Mouse (Mus musculus): ENCODE data around the gene Grik5. TPM values are rescaled to one million over a fixed set of nuclear protein-coding genes. Genes with fewer than 3 reads are reported as not detected.
A peak's percentile ranks its signal among the peaks of the same experiment; 100 is the strongest.

Grik5 gene
- polyA plus RNA-seq, 1 experiment: 9.7 TPM

GRCm38 (mm10) chr7:25087256-25087912, 15.2 kb upstream of the Grik5 start:
- Histone ChIP-seq H3K4me3 (replicated peaks; ENCODE audit: control insufficient read depth, low read depth, low read length) (no peak overlapping the region), H3K27ac (ENCODE audit: control insufficient read depth, insufficient read depth, low read depth, low read length, poor library complexity) (no peak overlapping the region), H3K4me1 (ENCODE audit: control insufficient read depth, insufficient read depth, low read length) (peaks cover 4% of the 10 kb centered on the region; the same call in 1 of the 2 replicates)
- TF ChIP-seq POLR2A (IDR thresholded peaks at IDR 0.05; ENCODE audit: borderline replicate concordance, control insufficient read depth, low read depth, low read length): no peak
- no peak for TF ChIP-seq CTCF (IDR thresholded peaks at IDR 0.05; ENCODE audit: control insufficient read depth, insufficient read depth, low read length)
- 39% methylated on average over 10 of the region's 10 CpGs for WGBS

- WGBS: 36% methylated on average over 3 of the region's 3 CpGs
- Histone ChIP-seq H3K4me1 (ENCODE audit: control insufficient read depth, insufficient read depth, low read length) (peaks cover 4% of the 10 kb centered on the region; the same call in 1 of the 2 replicates), H3K4me3 (replicated peaks; ENCODE audit: control insufficient read depth, low read depth, low read length) (no peak overlapping the region), H3K27ac (ENCODE audit: control insufficient read depth, insufficient read depth, low read depth, low read length, poor library complexity) (no peak overlapping the region)
- no peak for TF ChIP-seq CTCF (IDR thresholded peaks at IDR 0.05; ENCODE audit: control insufficient read depth, insufficient read depth, low read length)
- no peak for TF ChIP-seq POLR2A (IDR thresholded peaks at IDR 0.05; ENCODE audit: borderline replicate concordance, control insufficient read depth, low read depth, low read length)
Observed at GRCm38 (mm10) chr7:25086656-25087055, 14.5 kb upstream of the Grik5 start.

- peak overlapping the region; percentile 24; the same call in 1 of the 2 replicates for H3K27ac ChIP-seq (ENCODE audit: control insufficient read depth, insufficient read depth, low read depth, low read length, poor library complexity)
- no peak overlapping the region for H3K4me3 ChIP-seq (replicated peaks; ENCODE audit: control insufficient read depth, low read depth, low read length)
- TF ChIP-seq CTCF (IDR thresholded peaks at IDR 0.05; ENCODE audit: control insufficient read depth, insufficient read depth, low read length): no peak
- TF ChIP-seq POLR2A (IDR thresholded peaks at IDR 0.05; ENCODE audit: borderline replicate concordance, control insufficient read depth, low read depth, low read length): no peak
- peaks cover 4% of the 10 kb centered on the region; the same call in 1 of the 2 replicates for H3K4me1 ChIP-seq (ENCODE audit: control insufficient read depth, insufficient read depth, low read length)
- WGBS: 27% methylated on average over 5 of the region's 5 CpGs
Observed at GRCm38 (mm10) chr7:25084621-25085020, 12.5 kb upstream of the Grik5 start.

- 52% methylated on average over 4 of the region's 4 CpGs for WGBS
- no peak for TF ChIP-seq POLR2A (IDR thresholded peaks at IDR 0.05; ENCODE audit: borderline replicate concordance, control insufficient read depth, low read depth, low read length)
- TF ChIP-seq CTCF (IDR thresholded peaks at IDR 0.05; ENCODE audit: control insufficient read depth, insufficient read depth, low read length): peak; percentile 55
- Histone ChIP-seq H3K4me3 (replicated peaks; ENCODE audit: control insufficient read depth, low read depth, low read length) (no peak overlapping the region), H3K27ac (ENCODE audit: control insufficient read depth, insufficient read depth, low read depth, low read length, poor library complexity) (no peak overlapping the region), H3K4me1 (ENCODE audit: control insufficient read depth, insufficient read depth, low read length) (peaks cover 6% of the 10 kb centered on the region; the same call in 1 of the 2 replicates)
Observed at GRCm38 (mm10) chr7:25082510-25082909, 10.4 kb upstream of the Grik5 start.

- Histone ChIP-seq H3K4me1 (ENCODE audit: control insufficient read depth, insufficient read depth, low read length) (peaks cover 6% of the 10 kb centered on the region; the same call in 1 of the 2 replicates), H3K27ac (ENCODE audit: control insufficient read depth, insufficient read depth, low read depth, low read length, poor library complexity) (no peak overlapping the region), H3K4me3 (replicated peaks; ENCODE audit: control insufficient read depth, low read depth, low read length) (no peak overlapping the region)
- 90% methylated on average over 13 of the region's 13 CpGs for WGBS
- TF ChIP-seq POLR2A (IDR thresholded peaks at IDR 0.05; ENCODE audit: borderline replicate concordance, control insufficient read depth, low read depth, low read length) (no peak), CTCF (IDR thresholded peaks at IDR 0.05; ENCODE audit: control insufficient read depth, insufficient read depth, low read length) (no peak)
Observed at GRCm38 (mm10) chr7:25080431-25080830, 8.3 kb upstream of the Grik5 start.

- Histone ChIP-seq H3K4me3 (replicated peaks; ENCODE audit: control insufficient read depth, low read depth, low read length) (no peak overlapping the region), H3K4me1 (ENCODE audit: control insufficient read depth, insufficient read depth, low read length) (peaks cover 4% of the 10 kb centered on the region; the same call in 1 of the 2 replicates)
- WGBS: 80% methylated on average over 12 of the region's 12 CpGs
Observed at GRCm38 (mm10) chr7:25079496-25080026, 7.4 kb upstream of the Grik5 start.

GRCm38 (mm10) chr7:25077414-25077755, 5.2 kb upstream of the Grik5 start:
- WGBS: under 1% methylated on average over 33 of the region's 33 CpGs
- Histone ChIP-seq H3K27ac (ENCODE audit: control insufficient read depth, insufficient read depth, low read depth, low read length, poor library complexity) (peak overlapping the region; percentile 75), H3K4me1 (ENCODE audit: control insufficient read depth, insufficient read depth, low read length) (peaks cover 2% of the 10 kb centered on the region; the same call in 1 of the 2 replicates), H3K4me3 (replicated peaks; ENCODE audit: control insufficient read depth, low read depth, low read length) (peak overlapping the region; percentile 72)
- TF ChIP-seq POLR2A (IDR thresholded peaks at IDR 0.05; ENCODE audit: borderline replicate concordance, control insufficient read depth, low read depth, low read length): no peak
- TF ChIP-seq CTCF (IDR thresholded peaks at IDR 0.05; ENCODE audit: control insufficient read depth, insufficient read depth, low read length): no peak

More at GRCm38 (mm10) chr7:25079496-25080026, 7.4 kb upstream of the Grik5 start:
- no peak overlapping the region; the same call in 1 of the 2 replicates for H3K27ac ChIP-seq (ENCODE audit: control insufficient read depth, insufficient read depth, low read depth, low read length, poor library complexity)
- no peak for TF ChIP-seq POLR2A (IDR thresholded peaks at IDR 0.05; ENCODE audit: borderline replicate concordance, control insufficient read depth, low read depth, low read length)
- no peak for TF ChIP-seq CTCF (IDR thresholded peaks at IDR 0.05; ENCODE audit: control insufficient read depth, insufficient read depth, low read length)

- H3K4me3 ChIP-seq (replicated peaks; ENCODE audit: control insufficient read depth, low read depth, low read length): peak overlapping the region; percentile 72
- WGBS: under 1% methylated on average over 56 of the region's 56 CpGs
- TF ChIP-seq CTCF (IDR thresholded peaks at IDR 0.05; ENCODE audit: control insufficient read depth, insufficient read depth, low read length) (no peak), POLR2A (IDR thresholded peaks at IDR 0.05; ENCODE audit: borderline replicate concordance, control insufficient read depth, low read depth, low read length) (peak; percentile 93)
- H3K4me1 ChIP-seq (ENCODE audit: control insufficient read depth, insufficient read depth, low read length): peaks cover 2% of the 10 kb centered on the region; the same call in 1 of the 2 replicates
- peak overlapping the region; percentile 85 for H3K27ac ChIP-seq (ENCODE audit: control insufficient read depth, insufficient read depth, low read depth, low read length, poor library complexity)
Observed at GRCm38 (mm10) chr7:25076663-25077413, 4.7 kb upstream of the Grik5 start.
